Mouse (Mus musculus): ENCODE data around the gene Agk.

- no peak for TF ChIP-seq POLR2A (IDR thresholded peaks at IDR 0.05; ENCODE audit: low read depth, low read length)
- TF ChIP-seq CTCF (IDR thresholded peaks at IDR 0.05; ENCODE audit: extremely low read depth, insufficient read length, insufficient replicate concordance, low read depth, low read length): no peak
Observed at GRCm38 (mm10) chr6:40303379-40303778, 21.6 kb upstream of the Agk start.

All from small intestine, adult 2 months (tissue).